Mouse (Mus musculus) thymus, postnatal 14 days (tissue): ENCODE measurements around the gene Pigu.

Experiments used
- DNase-seq: peaks from one replicate; pipeline ENCODE4 v3.0.0; 2021

The Pigu gene

DNA sequence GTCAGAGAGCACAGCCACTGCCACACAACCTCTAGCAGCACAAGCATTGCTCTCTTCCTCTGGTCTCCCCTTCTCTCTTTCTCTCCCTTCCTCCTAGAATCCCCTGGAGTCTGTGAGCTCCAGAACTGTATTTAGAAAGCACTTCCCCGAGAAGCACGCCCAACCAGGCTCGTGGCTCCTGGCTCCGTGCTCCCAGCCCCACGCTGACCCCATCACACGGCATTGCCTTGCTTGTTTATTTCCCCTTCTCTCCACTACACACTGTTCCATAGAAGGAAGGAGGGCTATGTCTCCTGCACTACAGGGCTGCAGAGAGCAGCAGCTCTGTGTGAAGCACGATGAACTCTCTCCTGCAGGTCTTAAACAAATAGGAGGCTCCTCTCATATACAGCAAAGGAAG lies 72.6 kb downstream of the Pigu start:
- no peak for DNase-seq

GRCm38 (mm10) chr2:155283793-155284192 lies 73.4 kb downstream of the Pigu start:
- no peak for DNase-seq

DNA sequence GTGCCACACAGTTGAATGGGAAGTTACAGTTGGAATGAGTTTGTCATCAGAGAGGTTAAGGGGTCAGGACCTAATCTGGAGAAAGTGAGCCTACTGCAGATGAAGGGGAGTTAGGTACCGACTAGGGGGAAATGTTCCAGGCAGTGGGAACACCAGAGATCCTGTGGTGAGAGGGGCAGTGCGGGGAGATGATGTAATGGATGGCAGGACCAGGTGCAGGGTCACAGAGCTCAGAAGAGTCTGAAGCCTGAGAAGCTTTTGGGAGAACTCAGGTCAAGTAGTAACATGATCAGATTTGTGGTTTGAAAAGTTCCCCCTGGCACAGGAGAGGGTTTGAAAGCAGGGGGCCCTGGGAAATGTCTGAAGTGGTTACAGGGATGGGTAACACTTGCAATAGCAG lies 77.1 kb downstream of the Pigu start:
- no peak for DNase-seq

GRCm38 (mm10) chr2:155279163-155279562 lies 78.1 kb downstream of the Pigu start:
- DNase-seq: no peak

GRCm38 (mm10) chr2:155278361-155278760 lies 78.9 kb downstream of the Pigu start:
- DNase-seq: no peak

- peak; percentile 8 for DNase-seq
Observed at GRCm38 (mm10) chr2:155277721-155278120, 79.5 kb downstream of the Pigu start.

DNA sequence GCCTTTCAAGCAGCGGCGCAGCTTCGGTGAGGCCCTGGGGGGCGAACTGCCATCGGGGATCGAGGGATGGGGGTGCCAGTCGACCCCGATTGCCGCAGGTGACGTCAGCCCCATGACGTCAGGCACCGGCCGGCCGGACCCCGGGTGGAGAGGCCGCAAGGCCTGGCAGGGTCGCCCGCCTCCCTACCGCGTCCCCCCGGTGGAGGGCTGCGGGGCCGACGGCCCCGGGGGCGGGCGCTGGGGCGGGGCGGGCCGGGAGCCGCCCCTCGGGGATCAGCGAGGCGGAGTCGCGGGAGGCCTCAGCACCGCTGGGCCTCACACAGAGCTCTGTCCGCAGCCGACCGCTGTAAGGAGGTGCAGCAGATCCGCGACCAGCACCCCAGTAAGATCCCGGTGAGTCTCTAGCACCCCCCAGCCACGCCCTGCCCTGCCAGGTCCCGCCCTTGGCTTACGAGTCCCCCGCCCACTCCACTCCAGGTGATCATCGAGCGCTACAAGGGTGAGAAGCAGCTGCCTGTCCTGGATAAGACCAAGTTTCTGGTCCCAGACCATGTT lies 80.5 kb downstream of the Pigu start:
- peak; percentile 73 for DNase-seq

DNA sequence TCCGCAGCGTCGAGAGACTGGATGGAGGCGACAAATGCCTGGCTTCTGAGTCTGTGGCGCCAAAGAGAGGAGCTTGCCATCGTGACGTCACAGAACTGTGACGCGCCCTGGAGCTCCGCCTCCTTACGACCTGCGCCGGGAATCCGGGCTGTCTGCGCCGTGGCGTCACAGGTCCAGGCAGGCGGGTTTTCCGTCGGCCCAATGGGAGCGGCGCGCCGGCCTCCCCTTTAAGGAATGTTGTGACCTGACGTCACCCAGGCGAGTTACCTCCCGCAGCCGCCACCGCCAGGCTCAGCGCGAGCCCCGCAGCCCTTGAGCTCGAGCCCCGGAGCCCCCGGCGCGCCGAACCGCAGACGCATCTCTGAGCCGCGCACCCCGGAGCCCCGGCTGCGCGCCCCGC lies 81.0 kb downstream of the Pigu start, which contains the start of gene Map1lc3a:
Map1lc3a (plus strand) TSS at position 103 of the 400 bp plus-strand sequence.
- DNase-seq: peak; percentile 96

DNA sequence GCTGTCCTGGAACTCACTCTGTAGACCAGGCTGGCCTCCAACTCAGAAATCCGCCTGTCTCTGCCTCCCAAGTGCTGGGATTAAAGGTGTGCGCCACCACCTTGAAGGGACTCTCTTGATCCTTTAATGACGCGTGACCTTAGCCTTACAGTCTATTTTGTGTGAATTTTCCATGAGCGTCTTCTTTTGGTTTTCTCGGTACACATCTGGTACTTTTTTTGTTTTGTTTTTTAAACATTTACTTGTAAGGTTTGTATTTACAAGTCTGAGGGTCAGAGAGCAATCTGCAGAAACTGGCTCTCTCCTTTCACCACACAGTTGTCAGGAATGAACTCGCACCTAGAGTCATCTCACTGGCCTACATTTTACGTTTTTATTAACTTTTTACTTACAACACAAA lies 83.6 kb downstream of the Pigu start:
- no peak for DNase-seq

- DNase-seq: no peak
Observed at GRCm38 (mm10) chr2:155272396-155273170, 84.6 kb downstream of the Pigu start.

DNA sequence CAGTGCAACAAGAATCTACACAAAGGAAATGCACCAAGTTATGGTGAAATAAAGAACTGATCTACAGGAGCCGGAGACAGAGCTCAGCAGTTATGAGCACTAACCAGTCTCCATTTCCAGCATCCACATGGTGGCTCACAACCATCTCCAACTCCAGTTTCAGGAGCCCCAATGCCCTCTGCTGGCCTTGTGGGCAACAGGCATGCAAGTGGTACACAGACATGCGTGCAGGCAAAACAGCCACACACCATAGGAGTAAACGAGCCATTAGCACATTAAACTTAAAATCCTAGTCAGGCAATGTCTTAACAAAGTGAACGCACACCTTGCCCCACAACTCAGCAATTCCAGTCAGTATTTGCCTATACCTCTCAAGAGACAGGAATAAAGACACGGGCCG lies 85.3 kb downstream of the Pigu start:
- peak; percentile 40 for DNase-seq

DNA sequence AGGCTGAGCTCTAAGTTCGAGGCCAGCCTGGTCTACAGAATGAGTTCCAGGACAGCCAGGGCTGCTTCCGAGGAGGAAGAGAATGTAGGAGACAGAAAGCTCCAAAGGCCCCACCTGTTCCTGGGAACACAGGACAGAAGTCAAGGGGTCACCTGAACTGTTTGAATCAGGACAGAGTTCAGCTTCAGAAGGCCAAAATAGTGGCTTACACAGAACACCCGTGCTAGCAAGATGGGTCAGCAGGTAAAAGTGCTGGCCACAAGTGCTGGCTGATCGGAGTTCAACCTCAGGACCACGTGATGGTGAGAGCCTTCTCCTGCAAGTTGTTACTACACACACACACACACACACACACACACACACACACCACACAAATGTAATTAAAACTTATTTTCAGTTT lies 90.3 kb downstream of the Pigu start:
- DNase-seq: no peak

- DNase-seq: no peak
Observed at GRCm38 (mm10) chr2:155265526-155265925, 91.7 kb downstream of the Pigu start.

GRCm38 (mm10) chr2:155249588-155249987 lies 107.6 kb downstream of the Pigu start:
- DNase-seq: no peak

DNA sequence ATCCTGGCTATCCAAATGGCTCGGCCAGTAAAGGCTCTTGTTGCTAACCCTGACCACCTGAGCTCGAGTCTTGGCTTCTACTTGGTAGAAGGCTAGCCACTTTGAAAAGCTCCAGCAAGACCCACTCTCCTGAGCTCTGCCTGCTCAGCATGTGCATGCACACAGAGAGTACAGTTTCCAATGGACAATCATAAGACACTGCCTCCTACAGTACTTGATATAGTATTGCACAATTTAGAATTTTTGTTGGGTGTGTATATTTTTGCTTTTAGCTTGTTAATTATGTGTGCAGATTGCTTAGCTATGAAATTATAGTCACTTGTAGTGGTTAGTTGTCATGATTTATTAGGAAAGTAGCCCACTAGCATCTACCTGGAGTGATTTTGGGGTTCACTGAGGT lies 108.5 kb downstream of the Pigu start:
- DNase-seq: no peak

GRCm38 (mm10) chr2:155248206-155248605 lies 109.0 kb downstream of the Pigu start:
- DNase-seq: no peak

- DNase-seq: no peak
Observed at GRCm38 (mm10) chr2:155246231-155246630, 111.0 kb downstream of the Pigu start.

DNA sequence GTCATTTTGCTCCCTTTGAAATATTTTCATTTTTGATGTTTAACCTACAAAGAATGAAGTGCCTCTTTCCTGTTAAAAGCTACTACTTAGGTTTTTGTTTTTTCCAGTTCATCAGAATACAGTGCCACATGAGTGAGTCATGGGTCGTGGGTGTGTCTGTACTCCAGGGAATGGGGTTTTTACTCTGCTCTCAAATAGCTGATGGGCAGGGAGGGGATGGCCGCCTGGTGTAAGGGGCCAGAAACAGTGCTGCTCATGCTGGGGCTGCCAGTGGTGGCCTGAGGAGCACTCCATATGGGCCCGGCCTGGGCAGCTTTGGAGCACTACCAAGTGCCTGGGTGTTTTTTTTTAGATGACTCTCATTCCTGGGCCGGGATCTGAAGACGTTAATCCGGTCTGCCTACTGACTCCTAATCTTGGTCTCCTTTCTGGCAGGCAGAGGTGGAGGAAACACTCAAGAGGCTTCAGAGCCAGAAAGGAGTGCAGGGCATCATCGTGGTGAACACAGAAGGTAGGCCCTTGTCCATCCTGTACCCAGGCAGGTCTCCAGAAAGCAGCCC lies 114.9 kb downstream of the Pigu start:
- DNase-seq: no peak

- peak; percentile 68 for DNase-seq
Observed at GRCm38 (mm10) chr2:155240915-155241314, 116.3 kb downstream of the Pigu start.

GRCm38 (mm10) chr2:155237276-155237675 lies 120.0 kb downstream of the Pigu start:
- DNase-seq: peak; percentile 16

DNA sequence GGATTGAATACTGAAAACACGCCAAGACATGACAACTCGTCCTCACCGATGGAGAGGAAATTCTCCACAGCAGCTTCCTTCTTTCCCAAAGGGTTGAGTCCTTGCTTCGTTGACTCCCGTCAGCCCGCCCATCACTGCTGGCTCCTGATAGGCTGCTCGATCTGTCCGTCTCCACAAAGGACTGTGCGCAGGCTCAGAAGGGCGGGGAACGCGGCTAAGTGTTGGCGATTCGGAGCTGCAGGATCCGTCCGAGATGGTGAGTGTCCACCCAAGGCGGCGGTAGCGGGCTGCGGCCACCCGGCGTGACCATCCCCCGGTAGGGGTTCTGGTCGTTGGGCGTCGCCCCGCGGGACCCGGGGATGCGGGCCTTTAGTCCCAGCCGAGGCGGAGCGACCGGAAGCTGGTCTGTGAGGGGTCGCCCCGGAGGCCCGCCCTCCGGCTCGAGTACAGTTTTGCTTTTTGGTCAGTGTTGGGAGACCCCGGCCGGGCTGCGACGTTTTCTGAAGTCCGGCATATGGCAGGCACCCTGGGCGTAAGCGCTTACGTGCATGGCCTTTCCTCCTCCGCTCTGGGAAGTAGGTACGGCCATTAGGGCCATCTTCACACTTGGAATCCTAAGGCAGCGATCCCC lies 120.8 kb downstream of the Pigu start, which contains the start of gene Dynlrb1:
Dynlrb1 (plus strand) TSS at position 172 of the 631 bp plus-strand sequence.
- peak; percentile 97 for DNase-seq

GRCm38 (mm10) chr2:155235746-155236361 lies 121.4 kb downstream of the Pigu start:
- no peak for DNase-seq
